Mouse (Mus musculus) retina, embryonic 14.5 days (tissue): ENCODE measurements around the gene Rrbp1.

ENCODE experiments used
- DNase-seq: peaks from one replicate; pipeline ENCODE4 v3.0.0-alpha.2; 2015; ENCODE audit warnings: low spot score

Rrbp1 gene

DNA sequence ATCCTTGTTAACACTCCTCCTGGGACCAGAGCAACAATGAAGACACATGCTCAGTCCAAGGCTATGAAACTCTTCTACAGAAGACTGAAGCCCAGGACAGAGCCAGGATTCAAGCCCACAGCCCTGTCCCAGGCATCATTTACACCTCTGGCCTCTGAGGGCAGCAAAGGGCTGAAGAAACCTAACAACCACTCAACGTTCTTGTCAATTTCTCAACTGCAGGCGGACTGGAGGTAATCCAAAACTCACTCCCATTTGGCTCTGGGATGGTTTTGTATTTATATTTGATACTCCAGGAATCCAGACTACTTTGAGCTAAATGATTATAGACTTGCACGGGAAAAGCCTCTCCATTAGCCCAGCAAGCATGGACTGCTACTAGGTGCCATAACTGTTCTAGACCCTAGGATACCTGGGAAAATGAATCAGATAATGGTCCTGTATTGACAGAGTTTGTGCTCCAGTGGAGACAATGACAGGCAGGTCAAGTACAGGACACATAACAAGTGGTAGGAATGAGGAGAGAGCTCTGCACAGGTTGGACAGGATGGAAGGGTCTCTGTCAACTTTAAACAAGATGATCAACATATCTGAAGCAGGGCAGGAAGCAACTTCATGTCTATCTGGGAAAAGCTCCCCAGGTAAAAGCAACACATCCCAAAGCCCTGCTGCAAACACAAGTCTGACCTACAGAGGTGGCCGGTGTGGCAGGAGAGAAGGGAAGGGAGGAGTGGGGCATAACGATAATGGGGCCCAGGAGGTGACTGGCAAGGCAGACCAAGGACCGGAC is 5.7 kb downstream of the Rrbp1 start:
- no peak for DNase-seq

DNA sequence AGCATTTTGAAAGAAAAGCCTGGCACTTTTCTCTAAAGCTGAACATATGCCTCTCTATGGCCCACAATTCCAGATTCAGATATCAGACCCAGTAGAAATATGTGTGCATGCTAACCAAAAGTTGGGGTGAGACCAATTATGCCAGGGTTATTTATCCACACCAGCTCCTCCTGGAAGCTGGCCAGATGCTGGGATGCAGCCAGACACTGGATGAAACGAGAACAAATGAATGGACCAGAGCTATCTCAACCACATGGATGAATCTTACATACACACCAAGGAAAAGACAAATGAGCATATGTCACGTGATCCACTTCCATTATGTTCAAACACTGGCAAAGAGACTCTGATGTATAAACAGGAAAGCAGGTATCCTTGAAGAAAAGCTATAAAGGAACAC is 7.5 kb downstream of the Rrbp1 start:
- no peak for DNase-seq

DNA sequence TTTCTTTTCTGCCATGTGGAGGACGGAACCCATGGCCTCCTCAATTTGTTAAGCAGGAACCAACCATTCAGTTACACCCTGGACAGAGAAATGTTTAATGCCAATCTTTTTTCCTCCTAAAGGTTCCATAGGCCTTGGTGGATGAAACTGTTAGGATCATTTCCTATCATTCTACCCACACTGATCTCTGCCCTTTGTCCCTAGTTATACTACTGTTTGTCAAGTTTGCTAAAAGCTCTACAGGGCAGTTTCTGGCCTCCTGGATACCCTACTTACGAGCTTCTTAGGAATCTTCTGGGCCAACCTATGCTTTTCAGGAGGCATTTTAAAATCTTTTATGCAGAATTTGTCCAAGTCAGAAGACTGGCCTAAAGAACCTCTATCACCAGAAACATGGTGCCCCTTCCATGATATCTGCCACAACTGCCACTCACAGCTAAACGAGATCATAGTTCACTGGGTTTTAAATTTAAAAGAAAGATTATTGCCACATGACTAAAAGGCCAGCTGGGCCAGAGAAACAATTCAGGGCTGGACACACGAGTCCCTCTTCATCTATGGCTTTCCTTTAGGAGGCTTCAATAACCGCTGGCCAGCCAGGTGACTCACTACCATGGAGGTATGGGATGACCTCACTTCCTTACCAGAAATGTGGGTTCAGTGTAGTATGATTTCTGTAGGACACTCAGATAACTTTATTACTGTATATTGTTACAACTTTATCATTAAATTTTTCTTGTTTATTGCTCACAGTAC is 8.7 kb downstream of the Rrbp1 start:
- no peak for DNase-seq

DNA sequence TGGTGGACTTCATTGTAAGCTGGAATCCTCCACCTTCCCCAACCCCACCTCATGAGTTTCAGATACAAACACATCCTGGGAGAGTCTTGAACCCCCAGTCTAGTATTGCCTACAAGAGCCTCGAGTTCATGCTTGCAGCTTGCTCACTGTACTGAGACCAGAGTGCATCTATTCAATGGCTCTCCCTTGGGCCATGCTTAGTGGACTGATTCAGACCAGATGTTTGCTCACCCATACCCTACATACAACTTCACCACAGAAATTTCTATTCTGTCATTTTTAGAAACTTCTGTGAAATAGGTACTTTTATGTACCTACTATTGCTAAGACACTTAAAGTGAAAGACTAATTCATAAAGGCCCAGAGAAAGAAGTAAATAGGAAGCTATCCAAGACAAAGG is 18.1 kb downstream of the Rrbp1 start:
- no peak for DNase-seq

DNA sequence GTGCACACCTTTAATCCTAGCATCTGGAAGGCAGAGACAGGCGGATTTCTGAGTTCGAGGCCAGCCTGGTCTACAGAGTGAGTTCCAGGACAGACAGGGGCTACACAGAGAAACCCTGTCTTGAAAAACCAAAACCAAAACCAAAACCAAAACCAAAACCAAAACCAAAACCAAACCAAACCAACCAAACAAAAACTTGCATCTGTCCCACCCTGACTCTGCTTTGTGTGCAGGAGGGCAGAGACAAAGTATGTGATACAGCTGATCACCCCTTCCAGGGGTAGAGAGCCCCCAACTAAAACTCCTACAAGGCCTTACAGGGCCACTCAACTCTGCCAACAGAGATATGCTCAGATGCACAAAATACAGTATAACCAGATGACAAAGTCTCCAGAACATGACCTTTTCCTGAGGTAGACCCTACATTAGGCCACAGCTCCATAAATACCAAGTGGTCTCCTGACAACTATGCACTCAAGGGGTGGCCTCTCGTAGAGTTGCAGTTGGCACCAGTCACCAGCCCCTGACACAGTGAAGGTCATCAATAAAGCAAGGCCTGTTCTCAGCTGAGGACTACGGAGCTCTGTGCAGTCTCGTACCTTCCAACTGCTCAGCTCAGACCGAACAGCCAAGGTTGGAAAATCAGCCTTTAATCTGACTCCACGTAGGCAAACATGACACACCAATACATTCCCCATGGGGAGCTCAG is 18.9 kb downstream of the Rrbp1 start:
- no peak for DNase-seq

DNA sequence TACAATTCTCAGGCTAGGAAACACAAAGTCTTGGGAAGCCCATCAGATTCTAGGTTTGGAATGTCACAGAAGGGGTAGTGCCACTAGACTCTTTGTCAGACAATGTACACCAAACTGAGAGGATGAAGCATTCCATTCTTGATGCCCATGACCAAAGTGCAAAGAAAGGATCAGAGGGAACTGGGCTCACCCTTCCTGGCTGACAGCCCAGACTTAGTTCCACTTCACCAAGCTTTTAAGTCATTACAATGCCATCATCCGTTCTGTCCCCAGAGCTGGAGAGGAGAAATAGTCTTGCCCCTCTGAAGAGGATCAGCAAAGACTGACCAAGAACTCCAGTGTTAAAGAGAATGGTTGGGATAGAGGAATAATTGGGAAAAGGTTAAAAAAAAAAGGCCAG is 20.1 kb downstream of the Rrbp1 start:
- DNase-seq = no peak

GRCm38 (mm10) chr2:143988016-143988415 is 23.0 kb downstream of the Rrbp1 start:
- no peak for DNase-seq

DNA sequence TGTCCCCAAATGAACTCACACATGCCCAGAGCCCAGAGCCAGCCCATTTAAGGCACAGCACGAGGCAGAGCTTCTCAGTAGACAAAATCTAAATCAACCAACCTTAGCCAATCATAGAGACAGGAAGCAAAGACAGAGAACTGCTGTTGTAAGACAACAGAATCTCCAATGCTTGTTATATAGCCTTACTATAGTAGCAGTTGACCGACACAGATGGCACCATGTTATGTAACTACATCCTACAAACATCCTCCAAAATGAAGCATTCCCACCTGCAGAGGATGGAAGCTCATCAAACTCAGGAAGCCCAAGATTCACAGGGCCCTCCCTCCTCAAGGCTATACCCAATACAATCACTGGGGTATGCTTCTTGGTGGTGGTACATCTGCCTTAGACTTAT is 23.6 kb downstream of the Rrbp1 start:
- no peak for DNase-seq

DNA sequence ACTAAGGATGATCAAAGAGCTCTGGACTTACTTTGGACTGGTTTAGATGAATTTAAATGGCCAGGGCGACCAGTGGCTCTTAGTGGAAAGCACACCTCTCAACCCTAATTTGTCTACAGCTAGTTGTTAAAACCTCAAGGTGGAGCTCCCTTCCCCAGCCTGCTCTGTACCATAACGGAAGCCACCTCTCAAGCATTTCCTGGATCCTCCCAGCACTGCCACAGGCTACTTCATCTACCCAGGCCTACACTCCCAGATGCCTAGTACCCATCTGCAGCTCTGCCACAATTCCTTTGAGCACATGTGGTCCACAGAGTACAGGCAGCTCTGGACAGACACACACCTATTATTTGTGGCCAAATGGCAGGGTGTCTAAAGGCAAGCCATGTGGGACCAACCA is 27.6 kb downstream of the Rrbp1 start:
- DNase-seq = no peak

DNA sequence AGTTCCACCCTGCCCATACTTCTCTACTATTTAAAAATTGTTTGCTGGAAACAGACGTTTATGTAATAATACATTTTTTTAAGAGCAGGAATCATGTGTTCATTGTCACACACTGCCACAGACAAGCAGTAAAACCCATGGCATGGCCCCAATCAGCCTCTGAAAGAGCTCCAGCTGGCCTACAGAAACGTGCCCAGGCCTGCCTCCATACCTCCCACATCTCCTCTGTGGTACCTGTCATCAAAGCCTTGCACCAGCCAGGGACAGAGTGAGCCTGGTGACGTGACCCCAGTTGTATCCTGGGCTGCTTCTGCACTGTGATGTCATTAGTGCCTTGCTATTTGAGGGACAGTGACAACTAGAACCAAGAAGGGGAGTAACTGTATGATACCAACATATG is 28.2 kb downstream of the Rrbp1 start:
- DNase-seq = no peak

DNA sequence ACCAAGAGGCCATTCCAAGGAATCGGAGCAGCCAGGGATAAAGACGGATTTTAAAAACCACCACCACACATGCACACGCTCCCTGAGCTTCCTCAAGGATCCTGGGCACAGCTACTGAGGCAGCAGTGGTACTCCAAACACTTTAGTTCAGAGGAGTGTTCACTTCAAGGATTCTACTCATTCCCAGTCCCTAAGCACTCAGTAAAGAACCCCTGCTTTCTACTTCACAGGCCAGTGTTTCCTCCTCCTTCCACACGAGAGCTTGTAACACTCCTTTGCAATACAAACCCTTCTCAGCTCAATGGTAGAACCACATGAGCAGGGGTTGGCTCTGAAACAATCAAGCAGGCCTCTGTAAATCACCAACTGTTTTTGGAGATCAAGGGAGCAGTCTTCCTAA is 28.9 kb downstream of the Rrbp1 start:
- DNase-seq = no peak

GRCm38 (mm10) chr2:143980781-143981398 is 30.2 kb downstream of the Rrbp1 start:
- DNase-seq = peak; percentile 88

DNA sequence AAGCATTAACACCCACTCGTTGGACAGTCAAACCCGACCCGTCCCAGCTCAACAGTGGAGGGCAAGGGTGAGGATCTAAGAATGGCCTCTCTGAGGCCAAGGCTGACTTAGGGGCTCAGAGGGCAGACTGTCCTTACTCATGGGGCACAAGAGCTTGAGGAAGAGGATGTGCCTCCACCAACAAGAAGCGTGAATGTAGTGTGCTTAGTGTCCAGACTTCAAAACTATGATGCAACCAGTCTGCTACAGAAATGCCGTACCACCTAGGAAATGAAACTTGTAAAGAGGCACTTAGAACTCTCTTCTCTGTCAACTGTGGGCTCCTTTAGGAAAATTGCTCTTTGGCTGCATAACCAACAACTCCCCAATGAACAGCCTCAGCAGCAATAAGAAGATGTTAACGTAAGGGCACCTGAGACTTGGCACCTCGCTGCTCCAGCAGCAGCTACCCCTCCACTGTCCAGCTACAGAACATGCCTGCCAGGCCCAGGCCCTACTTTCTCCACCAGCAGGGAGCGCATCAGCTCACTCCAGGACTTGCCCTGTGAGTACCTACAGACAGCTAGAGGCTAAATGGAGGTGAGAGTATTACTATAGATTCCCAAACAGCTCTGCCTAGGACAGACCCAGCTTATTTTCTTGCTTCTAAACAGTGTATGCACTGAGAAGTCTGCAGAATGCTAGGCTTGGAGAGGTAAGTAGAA is 32.5 kb downstream of the Rrbp1 start:
- DNase-seq = no peak

GRCm38 (mm10) chr2:143975146-143975649 is 35.9 kb downstream of the Rrbp1 start:
- no peak for DNase-seq

DNA sequence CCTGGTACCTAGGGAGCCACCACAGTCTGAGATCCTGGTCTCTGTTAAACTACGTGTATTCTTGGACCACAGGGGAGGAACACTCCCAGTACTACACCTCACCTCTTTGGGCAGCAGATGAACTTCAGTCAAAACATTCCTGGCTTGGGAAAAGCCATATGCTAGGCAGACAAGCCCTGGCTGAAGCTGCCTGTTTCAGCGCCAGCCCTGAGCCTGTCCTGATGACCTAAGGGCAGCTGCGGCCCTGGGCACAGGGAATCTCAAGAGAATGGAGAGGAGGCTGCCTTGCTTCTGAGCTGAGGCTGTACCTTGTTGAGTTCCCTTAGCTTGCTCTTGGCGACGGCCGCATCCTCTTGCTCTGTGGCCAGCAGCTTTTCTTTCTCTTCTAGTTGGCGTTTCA is 37.9 kb downstream of the Rrbp1 start:
- no peak for DNase-seq

GRCm38 (mm10) chr2:143971887-143972286 is 39.2 kb downstream of the Rrbp1 start:
- DNase-seq = no peak

- no peak for DNase-seq
These were observed 40.2 kb downstream of the Rrbp1 start for GRCm38 (mm10) chr2:143970841-143971240.

GRCm38 (mm10) chr2:143969260-143969659 is 41.8 kb downstream of the Rrbp1 start:
- DNase-seq = no peak

- no peak for DNase-seq
These were observed 47.7 kb downstream of the Rrbp1 start for GRCm38 (mm10) chr2:143963318-143963717.

- DNase-seq = no peak
These were observed 48.9 kb downstream of the Rrbp1 start for GRCm38 (mm10) chr2:143962192-143962591.

- DNase-seq = no peak
These were observed 55.3 kb downstream of the Rrbp1 start for GRCm38 (mm10) chr2:143955746-143956145.

- DNase-seq = no peak
These were observed 56.1 kb downstream of the Rrbp1 start for GRCm38 (mm10) chr2:143955004-143955403.
